Mouse (Mus musculus) C2C12 (cell line): Measurements from ENCODE around the gene Arl11.

Experiments used
- CTCF ChIP-seq: IDR thresholded peaks from one replicate; pipeline ENCODE4 v1.5.1; 2011; ENCODE audit not compliant: control insufficient read depth, insufficient read depth, insufficient read length
- USF1 ChIP-seq: IDR thresholded peaks from one replicate; pipeline ENCODE4 v1.6.1; 2011; ENCODE audit warnings: low read depth, mild to moderate bottlenecking, control low read depth, moderate library complexity

DNA sequence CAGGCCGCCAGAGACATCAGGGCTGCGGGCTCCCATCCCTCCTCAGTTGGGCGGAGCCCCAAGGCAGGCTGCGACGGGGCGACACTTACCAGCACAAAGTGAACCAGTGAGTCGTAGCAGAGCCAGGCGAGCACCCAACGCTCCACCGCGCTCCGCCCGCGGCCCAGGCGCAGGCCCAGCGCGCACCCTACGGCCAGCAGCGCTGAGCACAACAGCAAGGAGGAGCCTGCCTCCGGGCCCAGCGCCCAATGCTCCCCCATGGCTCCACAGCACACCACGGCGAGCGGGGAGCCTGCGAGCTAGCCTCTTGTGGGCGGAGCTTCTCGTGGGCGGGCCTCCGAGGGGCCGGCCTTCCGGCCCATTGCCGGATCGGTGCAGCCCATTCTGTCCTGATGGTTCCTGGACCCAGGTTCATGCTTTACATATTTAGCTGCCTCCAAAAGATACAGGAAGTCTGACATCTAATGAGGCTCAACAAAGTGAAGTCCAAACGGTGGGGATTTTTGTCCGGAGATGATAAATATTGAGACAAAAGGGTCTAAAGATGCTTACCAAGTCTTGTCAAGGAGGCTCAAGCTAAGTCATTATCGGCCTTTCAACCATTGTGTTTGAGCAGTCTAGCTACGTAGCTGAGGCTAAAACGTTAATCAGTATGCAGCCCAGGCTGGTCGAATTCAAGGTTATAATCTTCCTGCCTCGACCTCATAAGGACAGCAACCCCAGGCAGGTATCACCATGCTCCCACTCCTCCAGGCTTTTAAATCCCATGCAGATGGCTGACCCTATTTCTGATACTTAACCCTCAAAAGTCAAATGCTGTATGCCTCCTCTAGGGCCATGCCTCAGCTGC, 50.8 kb downstream of the Arl11 start, which contains the start of gene Ebpl:
- TF ChIP-seq CTCF (no peak), USF1 (no peak)
